Mouse (Mus musculus) embryonic facial prominence, embryonic 15.5 days (tissue): ENCODE results near the gene Apba1. TPM values are rescaled to one million over a fixed set of nuclear protein-coding genes. Genes with fewer than 3 reads are reported as not detected.
A peak's percentile ranks its signal among the peaks of the same experiment; 100 is the strongest.

ENCODE experiments used
- ATAC-seq: fragments of 200-750 bp; cut with Nextera tagmentation; 2 replicates; pipeline ENCODE4 v1.8.0; 2017; ENCODE audit warnings: low read depth, moderate TSS enrichment; ENCODE audit not compliant: insufficient number of reproducible peaks, low FRiP score, low TSS enrichment
- H3K27ac ChIP-seq: fragments of 300-500 bp; sonication (generic); replicated peaks from 2 replicates; pipeline ENCODE4 v1.5.1; 2015; ENCODE audit warnings: mild to moderate bottlenecking, inconsistent platforms
- H3K27me3 ChIP-seq: fragments of 300-500 bp; sonication (generic); 2 replicates; pipeline ENCODE4 v1.6.1; 2015; ENCODE audit warnings: inconsistent platforms
- H3K36me3 ChIP-seq: fragments of 300-500 bp; sonication (generic); 2 replicates; pipeline ENCODE4 v1.6.1; 2015; ENCODE audit warnings: mild to moderate bottlenecking, inconsistent platforms
- H3K4me1 ChIP-seq: fragments of 300-500 bp; sonication (generic); 2 replicates; pipeline ENCODE4 v1.6.1; 2015; ENCODE audit warnings: inconsistent platforms
- H3K4me2 ChIP-seq: fragments of 300-500 bp; sonication (generic); replicated peaks from 2 replicates; pipeline ENCODE4 v1.6.1; 2015; ENCODE audit warnings: mild to moderate bottlenecking, inconsistent platforms
- H3K4me3 ChIP-seq: fragments of 300-500 bp; sonication (generic); replicated peaks from 2 replicates; pipeline ENCODE4 v1.5.1; 2015; ENCODE audit warnings: mild to moderate bottlenecking, inconsistent platforms
- H3K9ac ChIP-seq: fragments of 300-500 bp; sonication (generic); 2 replicates; pipeline ENCODE4 v1.6.1; 2015; ENCODE audit warnings: inconsistent platforms
- H3K9me3 ChIP-seq: fragments of 300-500 bp; sonication (generic); replicated peaks from 2 replicates; pipeline ENCODE4 v1.6.1; 2016; ENCODE audit warnings: inconsistent platforms
- WGBS: fragments of 180-500 bp; shearing (Covaris S2); methylation state at CpG from one replicate; pipeline ENCODE4 v1.1.7; 2015; 5-methylcytosine and 5-hydroxymethylcytosine counted together
- polyA plus RNA-seq: library from polyadenylated mRNA; unstranded; fragments of >200 nt; fragmentation: Nextera tagmentation; extraction: Ambion mirVana; gene quantifications from 2 replicates; pipeline ENCODE4 v1.2.1, GENCODE M21; 2015

The Apba1 gene
- polyA plus RNA-seq, 1 experiment from 2014 or later: 1.3 TPM

GRCm38 (mm10) chr19:23833685-23834682 lies 75.3 kb downstream of the Apba1 start:
- WGBS: 40% methylated on average over 14 of the region's 14 CpGs
- Histone ChIP-seq H3K4me1 (peaks cover 12% of the 10 kb centered on the region), H3K4me3 (no peak overlapping the region), H3K9me3 (no peaks in the 10 kb centered on the region), H3K36me3 (no peaks in the 10 kb centered on the region), H3K27ac (0 out of 2 replicates have a peak overlapping the region, but pooled peaks have one; percentile 13), H3K27me3 (no peaks in the 10 kb centered on the region), H3K4me2 (no peak overlapping the region), H3K9ac (no peak overlapping the region)
- ATAC-seq: no peak

- no peak for ATAC-seq
- H3K9me3 ChIP-seq: no peaks in the 10 kb centered on the region
- no peak overlapping the region for H3K4me3 ChIP-seq
Measured at GRCm38 (mm10) chr19:23834721-23835120, 76.0 kb downstream of the Apba1 start.

DNA sequence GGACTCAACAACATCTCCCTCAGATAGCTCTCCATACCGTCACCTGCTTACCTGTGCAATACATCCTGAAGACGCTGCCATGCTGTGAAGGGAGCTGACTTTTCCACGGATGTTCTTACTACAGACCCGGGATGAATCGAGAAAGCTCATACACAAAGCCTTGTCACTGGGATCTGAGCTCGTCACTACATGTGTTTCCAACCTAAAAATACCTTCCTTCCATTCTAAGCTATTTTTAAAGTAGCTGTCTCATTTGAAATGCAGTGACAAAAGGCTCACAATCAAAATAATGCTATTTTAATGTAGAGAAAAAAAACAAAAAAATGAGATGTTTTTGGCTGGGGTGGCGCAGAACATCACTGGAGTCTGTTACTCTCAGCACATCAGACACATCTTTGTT lies 97.1 kb downstream of the Apba1 start:
- no peak overlapping the region for H3K9ac ChIP-seq
- ATAC-seq: no peak
- no peaks in the 10 kb centered on the region for H3K4me1 ChIP-seq
- WGBS: 81% methylated on average over 7 of the region's 7 CpGs
- no peak overlapping the region for H3K4me2 ChIP-seq
- H3K27me3 ChIP-seq: no peaks in the 10 kb centered on the region
- H3K9me3 ChIP-seq: no peaks in the 10 kb centered on the region
- H3K36me3 ChIP-seq: no peaks in the 10 kb centered on the region
- no peak overlapping the region for H3K4me3 ChIP-seq
- no peak overlapping the region for H3K27ac ChIP-seq

More at GRCm38 (mm10) chr19:23834721-23835120, 76.0 kb downstream of the Apba1 start:
- no peak overlapping the region for H3K4me2 ChIP-seq
- H3K36me3 ChIP-seq: no peaks in the 10 kb centered on the region
- H3K27me3 ChIP-seq: no peaks in the 10 kb centered on the region
- no peak overlapping the region for H3K9ac ChIP-seq
- H3K27ac ChIP-seq: no peak overlapping the region
- WGBS: 77% methylated on average over 3 of the region's 3 CpGs
- peaks cover 12% of the 10 kb centered on the region for H3K4me1 ChIP-seq

DNA sequence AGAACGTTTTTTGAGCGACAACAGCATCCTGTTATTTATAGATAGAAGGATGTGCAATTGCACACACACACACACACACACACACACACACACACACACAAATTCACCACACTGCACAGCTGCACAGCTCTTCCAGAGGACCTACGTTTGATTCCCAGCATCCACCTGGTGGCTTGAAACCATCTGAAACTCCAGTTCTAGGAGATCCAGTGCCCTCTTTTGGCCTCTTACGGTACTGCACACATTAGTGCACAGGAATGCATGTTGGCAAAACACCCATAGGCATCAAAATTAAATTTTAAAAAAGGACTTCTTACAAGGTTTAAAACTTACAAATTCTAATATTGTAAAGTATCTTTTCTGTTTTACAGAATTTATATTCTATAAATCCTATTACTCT lies 99.4 kb downstream of the Apba1 start:
- ATAC-seq: no peak
- Histone ChIP-seq H3K4me1 (no peaks in the 10 kb centered on the region), H3K4me2 (no peak overlapping the region), H3K4me3 (no peak overlapping the region), H3K9me3 (no peaks in the 10 kb centered on the region), H3K9ac (no peak overlapping the region), H3K36me3 (no peaks in the 10 kb centered on the region), H3K27ac (no peak overlapping the region), H3K27me3 (no peaks in the 10 kb centered on the region)
- WGBS: 94% methylated on average over 4 of the region's 4 CpGs

GRCm38 (mm10) chr19:23858781-23859180 lies 100.1 kb downstream of the Apba1 start:
- Histone ChIP-seq H3K4me3 (no peak overlapping the region), H3K36me3 (no peaks in the 10 kb centered on the region), H3K9me3 (no peaks in the 10 kb centered on the region), H3K4me1 (no peaks in the 10 kb centered on the region), H3K4me2 (no peak overlapping the region), H3K9ac (no peak overlapping the region), H3K27me3 (no peaks in the 10 kb centered on the region), H3K27ac (no peak overlapping the region)
- 88% methylated on average over 9 of the region's 9 CpGs for WGBS
- no peak for ATAC-seq

DNA sequence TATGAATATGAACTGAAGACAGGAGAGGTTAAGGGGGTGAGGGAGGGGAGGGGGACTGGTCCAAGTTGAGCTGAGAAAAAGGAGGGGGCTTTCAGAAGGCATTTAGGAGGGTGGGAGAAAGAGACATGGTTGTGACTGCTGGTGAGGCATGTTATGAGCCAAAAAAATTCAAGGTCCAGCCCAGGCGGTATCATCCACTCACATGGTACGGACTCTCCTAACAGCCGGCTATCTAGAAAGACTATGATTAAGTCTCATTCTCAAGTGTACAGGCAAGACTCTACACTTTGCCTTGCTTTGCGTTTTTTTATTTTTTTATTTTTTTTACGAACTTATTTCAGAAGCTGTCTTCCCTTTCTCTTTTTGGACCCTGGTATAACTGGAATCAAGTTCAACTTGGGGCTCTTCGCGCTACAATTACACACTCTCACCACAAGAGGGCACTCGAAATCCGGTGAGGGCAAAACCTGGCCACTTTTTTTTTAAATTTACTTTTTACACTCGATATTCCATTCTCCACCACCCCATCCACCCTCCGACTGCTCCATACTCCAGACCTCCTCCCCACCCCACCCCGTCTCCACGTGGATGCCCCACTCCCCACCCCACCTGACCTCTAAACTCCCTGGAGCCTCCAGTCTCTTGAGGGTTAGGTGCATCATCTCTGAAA lies 101.6 kb downstream of the Apba1 start:
- H3K36me3 ChIP-seq: no peaks in the 10 kb centered on the region
- no peaks in the 10 kb centered on the region for H3K9me3 ChIP-seq
- no peak overlapping the region for H3K27ac ChIP-seq
- peak; percentile 51; the same call in 1 of the 2 replicates for ATAC-seq
- no peak overlapping the region for H3K4me2 ChIP-seq
- H3K9ac ChIP-seq: no peak overlapping the region
- H3K4me1 ChIP-seq: no peaks in the 10 kb centered on the region
- H3K4me3 ChIP-seq: no peak overlapping the region
- whole genome bisulfite sequencing: 27% methylated on average over 13 of the region's 13 CpGs
- H3K27me3 ChIP-seq: no peaks in the 10 kb centered on the region

DNA sequence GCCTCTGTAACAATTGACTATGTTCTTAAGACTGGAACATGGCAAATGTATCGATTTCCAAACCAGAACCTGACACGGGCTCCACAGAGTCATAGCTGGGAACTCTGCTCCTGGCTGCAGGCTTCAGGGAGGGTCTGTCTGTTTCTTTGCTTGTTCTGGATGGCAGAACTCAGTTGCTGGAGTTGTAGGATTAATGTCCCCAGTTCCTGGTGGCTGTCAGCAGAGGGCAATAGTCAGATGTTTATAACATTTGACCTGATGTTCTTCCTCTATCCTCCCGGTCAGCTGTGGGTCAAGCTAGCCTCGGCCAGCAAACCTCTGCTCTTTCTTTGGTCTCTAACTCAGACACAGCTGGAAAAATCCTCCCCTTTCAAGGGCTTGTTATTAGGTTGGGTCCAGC lies 104.0 kb downstream of the Apba1 start:
- Histone ChIP-seq H3K4me2 (no peak overlapping the region), H3K27me3 (no peaks in the 10 kb centered on the region), H3K4me1 (0 out of 2 replicates have a peak, but pooled peaks cover 3% of the 10 kb centered on the region), H3K9ac (no peak overlapping the region), H3K4me3 (no peak overlapping the region), H3K36me3 (no peaks in the 10 kb centered on the region), H3K27ac (no peak overlapping the region), H3K9me3 (no peaks in the 10 kb centered on the region)
- ATAC-seq: no peak
- 32% methylated on average over 4 of the region's 4 CpGs for WGBS

DNA sequence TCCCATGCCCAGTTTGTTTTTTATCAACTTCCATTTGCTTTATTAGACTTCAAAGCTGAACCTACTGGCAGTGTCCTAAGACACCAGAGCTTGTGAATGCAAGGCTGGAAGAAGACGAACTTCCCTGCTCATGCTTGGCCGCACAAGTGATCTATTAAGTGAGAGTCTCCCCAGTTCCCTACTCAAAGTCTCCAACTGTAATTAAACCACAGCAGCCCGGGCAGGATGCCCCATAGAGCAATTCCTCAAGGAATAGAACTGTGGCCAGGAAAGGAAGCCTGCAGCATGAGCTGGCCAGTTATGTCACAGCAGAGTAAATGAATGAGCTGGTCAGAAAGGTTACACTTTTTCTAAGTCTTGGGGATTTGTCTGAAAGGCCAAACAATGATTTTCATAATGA lies 105.3 kb downstream of the Apba1 start:
- no peak for ATAC-seq
- Histone ChIP-seq H3K9me3 (no peaks in the 10 kb centered on the region), H3K4me2 (no peak overlapping the region), H3K9ac (no peak overlapping the region), H3K27me3 (no peaks in the 10 kb centered on the region), H3K4me3 (no peak overlapping the region), H3K27ac (no peak overlapping the region), H3K36me3 (no peaks in the 10 kb centered on the region), H3K4me1 (0 out of 2 replicates have a peak, but pooled peaks cover 3% of the 10 kb centered on the region)
- WGBS: 56% methylated on average over 3 of the region's 3 CpGs

GRCm38 (mm10) chr19:23866045-23866444 lies 107.4 kb downstream of the Apba1 start:
- no peak for ATAC-seq
- WGBS: 83% methylated on average over 9 of the region's 9 CpGs
- Histone ChIP-seq H3K9me3 (no peaks in the 10 kb centered on the region), H3K4me3 (no peak overlapping the region), H3K27me3 (no peaks in the 10 kb centered on the region), H3K36me3 (no peaks in the 10 kb centered on the region), H3K9ac (no peak overlapping the region), H3K27ac (no peak overlapping the region), H3K4me1 (0 out of 2 replicates have a peak, but pooled peaks cover 3% of the 10 kb centered on the region), H3K4me2 (no peak overlapping the region)

DNA sequence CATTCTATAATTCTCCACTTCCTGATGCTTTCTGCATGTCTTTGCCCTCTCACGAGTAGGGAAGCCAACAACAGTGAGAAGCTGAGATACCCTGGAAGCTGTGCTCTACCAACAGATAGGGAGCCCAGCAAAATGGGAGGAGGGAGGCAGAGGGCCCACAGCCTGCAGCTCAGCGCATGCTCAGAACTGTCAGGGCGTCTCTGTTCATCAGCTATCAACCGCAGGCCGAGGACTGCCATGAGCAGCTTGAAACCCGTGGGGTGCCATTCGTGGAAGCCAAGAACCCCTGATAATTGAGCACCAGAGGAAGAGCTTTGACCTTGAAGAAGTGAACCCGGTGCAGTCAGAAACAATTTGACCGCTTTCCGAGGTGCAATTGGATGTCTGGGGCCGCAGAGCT lies 108.4 kb downstream of the Apba1 start:
- no peak overlapping the region for H3K4me3 ChIP-seq
- no peak overlapping the region for H3K9ac ChIP-seq
- 73% methylated on average over 11 of the region's 11 CpGs for WGBS
- no peaks in the 10 kb centered on the region for H3K9me3 ChIP-seq
- 0 out of 2 replicates have a peak, but pooled peaks cover 3% of the 10 kb centered on the region for H3K4me1 ChIP-seq
- H3K27me3 ChIP-seq: no peaks in the 10 kb centered on the region
- no peak overlapping the region for H3K4me2 ChIP-seq
- ATAC-seq: no peak
- H3K27ac ChIP-seq: no peak overlapping the region
- no peaks in the 10 kb centered on the region for H3K36me3 ChIP-seq

DNA sequence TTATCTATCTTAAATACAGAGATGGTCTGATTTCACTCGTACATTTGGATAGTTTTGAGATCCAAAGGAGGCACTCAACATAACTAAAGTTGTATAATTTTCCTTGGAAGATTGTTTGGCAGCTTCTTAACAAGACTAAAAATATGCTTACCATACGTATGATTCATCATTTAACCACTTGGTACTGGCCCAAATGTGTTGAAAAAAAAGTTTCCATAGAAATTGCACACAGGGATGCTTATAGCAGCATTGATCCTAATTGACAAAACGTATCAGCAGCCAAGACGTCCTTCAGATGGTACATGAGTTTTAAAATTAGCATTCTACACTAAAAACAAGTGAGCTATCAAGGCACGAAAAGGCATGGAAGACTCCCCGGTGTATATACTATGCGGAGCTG lies 108.9 kb downstream of the Apba1 start:
- H3K4me2 ChIP-seq: no peak overlapping the region
- WGBS: 63% methylated on average over 7 of the region's 7 CpGs
- H3K4me1 ChIP-seq: 0 out of 2 replicates have a peak, but pooled peaks cover 3% of the 10 kb centered on the region
- H3K9me3 ChIP-seq: no peaks in the 10 kb centered on the region
- H3K36me3 ChIP-seq: no peaks in the 10 kb centered on the region
- no peak overlapping the region for H3K4me3 ChIP-seq
- H3K9ac ChIP-seq: no peak overlapping the region
- H3K27me3 ChIP-seq: no peaks in the 10 kb centered on the region
- no peak overlapping the region for H3K27ac ChIP-seq
- no peak for ATAC-seq
